Mouse (Mus musculus): ENCODE data around the gene Pnmal1. TPM values are rescaled to one million over a fixed set of nuclear protein-coding genes. Genes with fewer than 3 reads are reported as not detected.

Gene Pnmal1
- polyA plus RNA-seq, 1 experiment from 2014 or later = 0.30 TPM

GRCm38 (mm10) chr7:16919395-16920149 is 39.9 kb upstream of the Pnmal1 start:
- whole genome bisulfite sequencing = 80% methylated on average over 13 of the region's 13 CpGs
- H3K27ac ChIP-seq = no peak overlapping the region
- peaks cover 65% of the 10 kb centered on the region for H3K36me3 ChIP-seq
- H3K4me3 ChIP-seq = no peak overlapping the region
- peaks cover 53% of the 10 kb centered on the region for H3K4me1 ChIP-seq
- H3K9me3 ChIP-seq = no peaks in the 10 kb centered on the region
- DNase-seq (ENCODE audit: low spot score) = no peak
- no peaks in the 10 kb centered on the region for H3K27me3 ChIP-seq (ENCODE audit: insufficient read depth, poor library complexity, severe bottlenecking)

- Histone ChIP-seq H3K4me3 (no peak overlapping the region), H3K9me3 (no peaks in the 10 kb centered on the region), H3K27ac (no peak overlapping the region), H3K27me3 (ENCODE audit: insufficient read depth, poor library complexity, severe bottlenecking) (no peaks in the 10 kb centered on the region), H3K36me3 (peaks cover 59% of the 10 kb centered on the region), H3K4me1 (peaks cover 53% of the 10 kb centered on the region)
- DNase-seq (ENCODE audit: low spot score) = no peak
- 85% methylated on average over 7 of the region's 7 CpGs for WGBS
Observed at GRCm38 (mm10) chr7:16920150-16920579, 39.3 kb upstream of the Pnmal1 start.

GRCm38 (mm10) chr7:16920818-16921791 is 38.4 kb upstream of the Pnmal1 start:
- Histone ChIP-seq H3K27ac (peak overlapping the region; percentile 98; the same call in 1 of the 2 replicates), H3K4me3 (peak overlapping the region; percentile 95), H3K9me3 (no peaks in the 10 kb centered on the region), H3K36me3 (peaks cover 51% of the 10 kb centered on the region), H3K4me1 (peaks cover 53% of the 10 kb centered on the region), H3K27me3 (ENCODE audit: insufficient read depth, poor library complexity, severe bottlenecking) (no peaks in the 10 kb centered on the region)
- 59% methylated on average over 21 of the region's 21 CpGs for WGBS
- DNase-seq (ENCODE audit: low spot score) = no peak

GRCm38 (mm10) chr7:16921881-16922335 is 37.6 kb upstream of the Pnmal1 start:
- no peaks in the 10 kb centered on the region for H3K9me3 ChIP-seq
- peaks cover 43% of the 10 kb centered on the region for H3K36me3 ChIP-seq
- H3K4me3 ChIP-seq = peak overlapping the region; percentile 95
- WGBS = 63% methylated on average over 6 of the region's 6 CpGs
- H3K27me3 ChIP-seq (ENCODE audit: insufficient read depth, poor library complexity, severe bottlenecking) = no peaks in the 10 kb centered on the region
- peak overlapping the region; percentile 98; the same call in 1 of the 2 replicates for H3K27ac ChIP-seq
- DNase-seq (ENCODE audit: low spot score) = no peak
- peaks cover 53% of the 10 kb centered on the region for H3K4me1 ChIP-seq

- no peaks in the 10 kb centered on the region for H3K9me3 ChIP-seq
- H3K4me1 ChIP-seq = peaks cover 48% of the 10 kb centered on the region
- 51% methylated on average over 10 of the region's 10 CpGs for WGBS
Observed at GRCm38 (mm10) chr7:16922360-16922973, 37.0 kb upstream of the Pnmal1 start.

GRCm38 (mm10) chr7:16923283-16924036 is 36.0 kb upstream of the Pnmal1 start:
- peak overlapping the region; percentile 98 for H3K27ac ChIP-seq
- H3K9me3 ChIP-seq = no peaks in the 10 kb centered on the region
- no peaks in the 10 kb centered on the region for H3K27me3 ChIP-seq (ENCODE audit: insufficient read depth, poor library complexity, severe bottlenecking)
- WGBS = under 1% methylated on average over 50 of the region's 57 CpGs
- DNase-seq (ENCODE audit: low spot score) = no peak
- H3K4me1 ChIP-seq = peaks cover 40% of the 10 kb centered on the region
- peak overlapping the region; percentile 95 for H3K4me3 ChIP-seq
- H3K36me3 ChIP-seq = peaks cover 27% of the 10 kb centered on the region

More at GRCm38 (mm10) chr7:16922360-16922973, 37.0 kb upstream of the Pnmal1 start:
- no peak for DNase-seq (ENCODE audit: low spot score)
- H3K4me3 ChIP-seq = peak overlapping the region; percentile 95
- no peaks in the 10 kb centered on the region for H3K27me3 ChIP-seq (ENCODE audit: insufficient read depth, poor library complexity, severe bottlenecking)
- H3K27ac ChIP-seq = peak overlapping the region; percentile 98
- H3K36me3 ChIP-seq = peaks cover 37% of the 10 kb centered on the region

- 1% methylated on average over 58 of the region's 64 CpGs for WGBS
- peaks cover 38% of the 10 kb centered on the region for H3K4me1 ChIP-seq
- peak; percentile 99 for DNase-seq (ENCODE audit: low spot score)
Observed at GRCm38 (mm10) chr7:16924037-16924834, 35.2 kb upstream of the Pnmal1 start, which contains the start of gene Calm3. Gene Calm3 (minus strand): TSS chr7:16924114.

GRCm38 (mm10) chr7:16928341-16928740 is 31.1 kb upstream of the Pnmal1 start:
- Histone ChIP-seq H3K36me3 (no peaks in the 10 kb centered on the region), H3K4me1 (no peaks in the 10 kb centered on the region), H3K4me3 (no peak overlapping the region), H3K27me3 (ENCODE audit: insufficient read depth, poor library complexity, severe bottlenecking) (no peaks in the 10 kb centered on the region), H3K27ac (no peak overlapping the region), H3K9me3 (no peaks in the 10 kb centered on the region)
- no peak for DNase-seq (ENCODE audit: low spot score)
- 41% methylated on average over 2 of the region's 2 CpGs for WGBS

More at GRCm38 (mm10) chr7:16924037-16924834, 35.2 kb upstream of the Pnmal1 start, which contains the start of gene Calm3:
- Histone ChIP-seq H3K9me3 (no peaks in the 10 kb centered on the region), H3K27ac (peak within 1 kb of the TSS; percentile 98), H3K27me3 (ENCODE audit: insufficient read depth, poor library complexity, severe bottlenecking) (no peaks in the 10 kb centered on the region), H3K36me3 (peaks cover 20% of the 10 kb centered on the region), H3K4me3 (peak within 1 kb of the TSS; percentile 95)

GRCm38 (mm10) chr7:16930850-16931249 is 28.6 kb upstream of the Pnmal1 start:
- WGBS = 13% methylated on average over 1 of the region's 1 CpGs
- no peaks in the 10 kb centered on the region for H3K27me3 ChIP-seq (ENCODE audit: insufficient read depth, poor library complexity, severe bottlenecking)
- no peak overlapping the region for H3K4me3 ChIP-seq
- no peak overlapping the region for H3K27ac ChIP-seq
- no peaks in the 10 kb centered on the region for H3K36me3 ChIP-seq
- H3K9me3 ChIP-seq = no peaks in the 10 kb centered on the region
- H3K4me1 ChIP-seq = no peaks in the 10 kb centered on the region
- no peak for DNase-seq (ENCODE audit: low spot score)

- H3K4me3 ChIP-seq = no peak overlapping the region
- H3K27me3 ChIP-seq (ENCODE audit: insufficient read depth, poor library complexity, severe bottlenecking) = no peaks in the 10 kb centered on the region
- 17% methylated on average over 14 of the region's 14 CpGs for WGBS
- no peaks in the 10 kb centered on the region for H3K36me3 ChIP-seq
- H3K4me1 ChIP-seq = no peaks in the 10 kb centered on the region
- H3K9me3 ChIP-seq = no peaks in the 10 kb centered on the region
- DNase-seq (ENCODE audit: low spot score) = peak; percentile 91
- no peak overlapping the region for H3K27ac ChIP-seq
Observed at GRCm38 (mm10) chr7:16931968-16932627, 27.4 kb upstream of the Pnmal1 start.
